Mouse (Mus musculus) small intestine, adult 2 months (tissue): ENCODE results near the gene Asb4.

Source experiments
- CTCF ChIP-seq: fragments of 200-500 bp; IDR thresholded peaks from 2 replicates; pipeline ENCODE4 v1.5.1; 2012; ENCODE audit warnings: low read depth, mild to moderate bottlenecking, control low read depth, inconsistent platforms, low read length, moderate library complexity, mixed read lengths; ENCODE audit not compliant: insufficient replicate concordance, insufficient read length; ENCODE audit errors: extremely low read depth
- POLR2A ChIP-seq: fragments of 200-500 bp; IDR thresholded peaks from 2 replicates; pipeline ENCODE4 v1.6.1; 2012; ENCODE audit warnings: low read depth, mild to moderate bottlenecking, control low read depth, inconsistent platforms, low read length, moderate library complexity

GRCm38 (mm10) chr6:5386486-5386885 is 3.3 kb downstream of the Asb4 start:
- TF ChIP-seq POLR2A (no peak), CTCF (no peak)
